Mouse (Mus musculus) stomach, postnatal 0 days (tissue): Measurements from ENCODE around the gene Gbe1. TPM values are rescaled to one million over a fixed set of nuclear protein-coding genes. Genes with fewer than 3 reads are reported as not detected.
A peak's percentile ranks its signal among the peaks of the same experiment; 100 is the strongest.

Experiments
- ATAC-seq: fragments of 200-750 bp; cut with Nextera tagmentation; 2 replicates; pipeline ENCODE4 v1.8.0; 2017; ENCODE audit not compliant: low FRiP score, low TSS enrichment
- DNase-seq: peaks from one replicate; pipeline ENCODE4 v3.0.0-alpha.2; 2016; ENCODE audit warnings: low spot score
- H3K27ac ChIP-seq: fragments of 300-500 bp; sonication (generic); replicated peaks from 2 replicates; pipeline ENCODE4 v1.5.1; 2014; ENCODE audit warnings: mild to moderate bottlenecking, control low read depth
- H3K27me3 ChIP-seq: fragments of 300-500 bp; sonication (generic); 2 replicates; pipeline ENCODE4 v1.6.1; 2014; ENCODE audit warnings: low read length; ENCODE audit not compliant: control insufficient read depth, insufficient read depth
- H3K36me3 ChIP-seq: fragments of 300-500 bp; sonication (generic); 2 replicates; pipeline ENCODE4 v1.6.1; 2014; ENCODE audit warnings: low read length, mixed read lengths; ENCODE audit not compliant: control insufficient read depth, insufficient read depth
- H3K4me1 ChIP-seq: fragments of 300-500 bp; sonication (generic); replicated peaks from 2 replicates; pipeline ENCODE4 v1.6.1; 2014; ENCODE audit warnings: antibody characterized with exemption; ENCODE audit not compliant: control insufficient read depth, insufficient read depth
- H3K4me2 ChIP-seq: fragments of 300-500 bp; sonication (generic); replicated peaks from 2 replicates; pipeline ENCODE4 v1.6.1; 2014; ENCODE audit warnings: low read depth, mild to moderate bottlenecking, control low read depth, moderate library complexity
- H3K4me3 ChIP-seq: fragments of 300-500 bp; sonication (generic); 2 replicates; pipeline ENCODE4 v1.5.1; 2014; ENCODE audit warnings: low read depth, low read length, control low read depth
- H3K9ac ChIP-seq: fragments of 300-500 bp; sonication (generic); 2 replicates; pipeline ENCODE4 v1.6.1; 2014; ENCODE audit warnings: mild to moderate bottlenecking, low read length, control low read depth, mixed read lengths
- H3K9me3 ChIP-seq: fragments of 300-500 bp; sonication (generic); 2 replicates; pipeline ENCODE4 v1.6.1; 2016; ENCODE audit warnings: low read length; ENCODE audit not compliant: control insufficient read depth
- CTCF ChIP-seq: IDR thresholded peaks from 2 replicates; pipeline ENCODE4 v1.5.1; 2016; ENCODE audit warnings: antibody characterized with exemption, low read depth, mild to moderate bottlenecking, moderate library complexity
- EP300 ChIP-seq: optimal IDR thresholded peaks from 2 replicates; pipeline ENCODE3; 2016; ENCODE audit warnings: antibody characterized with exemption
- WGBS: fragments of 180-500 bp; shearing (Covaris S2); extraction: QIAGEN DNeasy Blood & Tissue Kit; methylation state at CpG from one replicate; pipeline ENCODE4 v1.1.7; 2014; 5-methylcytosine and 5-hydroxymethylcytosine counted together
- polyA plus RNA-seq: library from polyadenylated mRNA; unstranded; fragments of >200 nt; fragmentation: Nextera tagmentation; extraction: Ambion mirVana; gene quantifications from 2 replicates; pipeline ENCODE4 v1.2.1, GENCODE M21; 2015

Gene Gbe1
- polyA plus RNA-seq, 1 experiment from 2014 or later: 16.6 TPM

DNA sequence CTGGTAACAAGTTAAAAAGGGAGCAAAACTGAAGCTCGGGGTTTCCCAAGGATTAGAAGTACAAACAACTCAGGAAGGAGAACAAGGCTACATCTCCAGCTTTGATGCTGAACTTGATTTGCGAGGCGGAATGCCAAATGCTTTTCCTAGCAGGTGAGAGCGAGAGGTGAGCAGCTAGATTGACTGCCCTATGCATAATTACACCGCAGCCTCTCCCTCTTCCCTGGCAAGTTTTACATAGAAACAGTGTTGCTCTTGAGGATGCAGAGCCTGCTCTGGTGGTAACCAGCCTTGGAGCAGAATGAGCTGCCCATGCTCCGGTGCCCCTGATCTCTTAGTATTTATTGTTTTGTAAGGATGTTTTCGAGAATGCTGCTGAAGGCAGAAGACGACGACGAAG, 31.9 kb downstream of the Gbe1 start:
- ATAC-seq: no peak
- Histone ChIP-seq H3K36me3 (no peaks in the 10 kb centered on the region), H3K4me3 (no peak overlapping the region), H3K4me1 (no peaks in the 10 kb centered on the region), H3K4me2 (no peak overlapping the region), H3K9ac (no peak overlapping the region), H3K27ac (no peak overlapping the region), H3K27me3 (no peaks in the 10 kb centered on the region), H3K9me3 (no peaks in the 10 kb centered on the region)
- TF ChIP-seq EP300: no peak
- no peak for TF ChIP-seq CTCF
- no peak for DNase-seq
- WGBS: 77% methylated on average over 10 of the region's 10 CpGs

DNA sequence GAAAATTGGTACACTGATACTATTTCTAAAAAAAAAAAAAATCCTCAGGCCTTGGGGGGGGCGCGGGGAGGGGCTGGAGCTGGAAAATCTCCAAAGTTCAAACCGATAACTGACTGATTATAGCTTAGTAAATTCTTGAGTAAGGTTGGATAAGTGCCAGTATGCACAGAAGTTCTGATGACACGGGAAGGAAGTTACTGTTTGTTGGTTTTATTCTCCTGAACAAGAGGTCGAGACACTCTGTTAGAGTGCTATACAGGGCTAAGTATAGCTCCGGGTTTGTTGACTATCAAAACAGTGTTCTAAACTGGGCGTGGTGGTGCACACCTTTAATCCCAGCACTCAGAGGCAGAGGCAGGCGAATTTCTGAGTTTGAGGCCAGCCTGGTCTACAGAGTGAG, 36.3 kb downstream of the Gbe1 start:
- Histone ChIP-seq H3K27ac (no peak overlapping the region), H3K36me3 (no peaks in the 10 kb centered on the region), H3K9ac (no peak overlapping the region), H3K9me3 (no peaks in the 10 kb centered on the region), H3K4me3 (no peak overlapping the region), H3K4me2 (no peak overlapping the region), H3K4me1 (no peaks in the 10 kb centered on the region), H3K27me3 (no peaks in the 10 kb centered on the region)
- DNase-seq (no peak), ATAC-seq (no peak)
- TF ChIP-seq EP300 (no peak), CTCF (no peak)
- 66% methylated on average over 8 of the region's 8 CpGs for WGBS

DNA sequence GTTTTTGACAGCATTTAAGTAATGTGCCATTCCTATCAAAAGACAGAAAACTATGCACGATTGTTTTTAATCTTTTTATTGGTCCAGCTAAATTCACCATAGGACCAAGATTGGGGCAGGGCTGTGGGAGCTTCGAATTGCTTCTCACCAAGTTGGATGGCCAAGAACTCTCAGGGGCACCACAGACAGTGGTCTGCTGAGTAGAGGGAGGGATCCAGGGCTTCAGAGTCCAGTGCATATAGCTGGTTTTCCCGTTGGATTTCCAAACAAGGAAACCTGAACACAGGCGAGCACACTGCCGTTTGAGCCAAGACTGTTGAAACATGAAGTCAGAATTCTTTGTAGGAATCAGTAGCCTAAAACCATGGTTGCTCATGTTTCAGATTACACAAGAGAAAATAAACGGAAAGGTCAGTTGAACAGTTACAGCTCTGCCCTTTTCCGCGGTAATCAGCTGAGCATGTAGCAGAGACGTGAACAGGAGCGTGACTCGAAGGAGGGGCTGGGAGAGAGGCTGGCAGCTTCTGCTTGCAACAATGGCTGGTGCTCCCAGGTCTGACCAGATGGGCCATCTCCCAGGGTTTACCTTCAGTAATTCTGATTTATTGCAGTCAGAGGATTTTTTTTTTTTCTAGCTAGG, 38.0 kb downstream of the Gbe1 start:
- DNase-seq: peak; percentile 51
- Histone ChIP-seq H3K36me3 (no peaks in the 10 kb centered on the region), H3K9ac (no peak overlapping the region), H3K4me1 (no peaks in the 10 kb centered on the region), H3K27ac (peak overlapping the region; percentile 41; the same call in 1 of the 2 replicates), H3K9me3 (no peaks in the 10 kb centered on the region), H3K4me3 (no peak overlapping the region), H3K27me3 (no peaks in the 10 kb centered on the region), H3K4me2 (no peak overlapping the region)
- WGBS: 24% methylated on average over 11 of the region's 11 CpGs
- peak; percentile 77 for ATAC-seq
- TF ChIP-seq CTCF (no peak), EP300 (no peak)

DNA sequence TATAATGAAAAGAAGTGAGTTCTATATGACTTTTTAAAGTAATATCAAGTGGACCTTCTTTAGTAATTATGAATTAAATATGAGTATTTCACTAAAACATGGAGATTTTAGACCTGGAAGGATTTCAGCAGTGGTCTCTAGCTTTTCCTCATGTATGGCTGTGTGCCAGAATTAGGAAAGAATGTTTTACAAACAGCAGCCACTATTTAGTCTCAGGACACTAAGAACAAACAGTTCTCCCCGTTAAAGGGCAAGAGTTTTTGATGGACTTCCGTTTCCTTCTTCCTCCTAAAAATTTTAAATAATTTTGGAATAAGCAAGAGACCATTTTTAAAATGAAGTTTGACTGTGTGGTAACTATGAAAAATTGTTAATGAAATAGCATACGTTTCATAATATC, 38.8 kb downstream of the Gbe1 start:
- H3K9me3 ChIP-seq: no peaks in the 10 kb centered on the region
- no peaks in the 10 kb centered on the region for H3K27me3 ChIP-seq
- no peak for TF ChIP-seq EP300
- no peak for TF ChIP-seq CTCF
- no peak overlapping the region for H3K27ac ChIP-seq
- 26% methylated on average over 3 of the region's 3 CpGs for WGBS
- ATAC-seq (no peak), DNase-seq (no peak)
- no peak overlapping the region for H3K4me2 ChIP-seq
- H3K36me3 ChIP-seq: no peaks in the 10 kb centered on the region
- no peak overlapping the region for H3K9ac ChIP-seq
- no peaks in the 10 kb centered on the region for H3K4me1 ChIP-seq
- no peak overlapping the region for H3K4me3 ChIP-seq

- ATAC-seq (0 out of 2 replicates have a peak, but pooled peaks have one; percentile 59), DNase-seq (no peak)
- no peak for TF ChIP-seq EP300
- peak; percentile 57 for TF ChIP-seq CTCF
- H3K4me2 ChIP-seq: no peak overlapping the region
- H3K27me3 ChIP-seq: no peaks in the 10 kb centered on the region
- H3K27ac ChIP-seq: no peak overlapping the region
- H3K4me3 ChIP-seq: no peak overlapping the region
- no peaks in the 10 kb centered on the region for H3K4me1 ChIP-seq
- 28% methylated on average over 2 of the region's 2 CpGs for WGBS
- no peaks in the 10 kb centered on the region for H3K36me3 ChIP-seq
- no peak overlapping the region for H3K9ac ChIP-seq
- H3K9me3 ChIP-seq: no peaks in the 10 kb centered on the region
These were observed 39.3 kb downstream of the Gbe1 start for GRCm38 (mm10) chr16:70353058-70353457.

DNA sequence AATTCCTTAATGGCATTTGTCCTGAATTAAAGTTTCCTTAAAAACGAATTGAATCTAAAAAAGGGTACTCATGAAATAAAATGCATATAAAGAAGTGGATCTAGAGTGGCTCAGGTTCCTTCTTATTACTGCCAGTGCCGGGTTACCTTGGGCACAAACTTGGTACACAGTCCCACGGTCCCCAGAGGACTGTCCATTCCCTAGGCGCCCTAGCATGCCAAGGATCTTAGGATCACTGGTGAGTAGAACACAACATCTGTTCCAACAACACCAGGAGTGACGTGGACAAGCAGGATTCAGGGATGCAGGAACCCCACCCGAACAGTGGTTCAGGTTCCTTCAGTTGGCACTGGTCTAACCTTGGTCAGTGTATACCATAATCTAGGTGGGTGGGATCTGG, 44.6 kb downstream of the Gbe1 start:
- Histone ChIP-seq H3K9me3 (0 out of 2 replicates have a peak, but pooled peaks cover 3% of the 10 kb centered on the region), H3K36me3 (no peaks in the 10 kb centered on the region), H3K4me2 (no peak overlapping the region), H3K27ac (no peak overlapping the region), H3K4me3 (no peak overlapping the region), H3K27me3 (no peaks in the 10 kb centered on the region), H3K9ac (no peak overlapping the region), H3K4me1 (no peaks in the 10 kb centered on the region)
- DNase-seq (no peak), ATAC-seq (no peak)
- WGBS: 93% methylated on average over 6 of the region's 6 CpGs
- TF ChIP-seq CTCF (no peak), EP300 (no peak)
